21 mouse cellular contexts compared by ENCODE assay signal in the genomic region with DNA sequence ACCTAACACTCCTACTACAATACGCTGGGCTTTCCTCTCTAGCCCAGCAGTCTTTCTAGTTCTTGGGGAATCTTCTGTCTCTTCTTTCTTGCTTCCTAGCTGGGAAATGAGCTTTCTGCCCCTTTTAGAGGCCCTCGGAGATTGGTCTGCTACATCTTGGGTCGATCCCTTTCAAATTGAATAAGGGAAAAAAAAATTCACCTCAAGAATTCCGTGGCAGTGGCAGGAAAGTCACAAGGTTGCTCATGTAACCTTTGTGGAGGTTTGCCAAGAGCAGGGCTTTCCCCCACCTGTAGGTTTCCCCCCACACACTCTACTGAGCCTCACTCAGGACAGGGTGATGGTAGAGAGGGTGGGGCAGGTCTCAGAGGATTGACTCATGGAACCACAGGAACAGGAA. TPM values are rescaled to one million over a fixed set of nuclear protein-coding genes. Genes with fewer than 3 reads are reported as not detected.
"Had no signal": no experiment of that assay in that cellular context is flagged by ENCODE, and none has a peak within 500 bp of the region (broad histone marks: within the 10 kb centered on the region; RNA-seq: fewer than 3 reads in every experiment).

No protein-coding gene starts in this region.

- H3K9ac ChIP-seq: neural tube, embryonic 13.5 days; neural tube, embryonic 15.5 days; stomach, embryonic 15.5 days had no signal

- H3K36me3 ChIP-seq: neural tube, embryonic 13.5 days; neural tube, embryonic 15.5 days; stomach, embryonic 15.5 days had no signal

- H3K9me3 ChIP-seq: neural tube, embryonic 13.5 days; neural tube, embryonic 15.5 days; stomach, embryonic 15.5 days had no signal

- DNase-seq: retina, postnatal 1 day; right cerebral cortex, adult 18-20 months; right cerebral cortex, postnatal 14 days; right cerebral cortex, postnatal 25 days; right cerebral cortex, postnatal 4 days; spleen, adult 18-20 months; thymus, adult 18-20 months; thymus, adult 2 months; thymus, postnatal 14 days; thymus, postnatal 25 days; thymus, postnatal 36 days; thymus, postnatal 4 days had no signal

- H3K4me2 ChIP-seq: neural tube, embryonic 13.5 days; neural tube, embryonic 15.5 days; stomach, embryonic 15.5 days had no signal

- H3K4me3 ChIP-seq: neural tube, embryonic 13.5 days; neural tube, embryonic 15.5 days; stomach, embryonic 15.5 days had no signal

- H3K27ac ChIP-seq: neural tube, embryonic 13.5 days; neural tube, embryonic 15.5 days; stomach, embryonic 15.5 days; stomach, postnatal 0 days had no signal

RNA-seq across cellular contexts. Expression of a gene that starts 4.2 kb away (rescaled TPM):
- total RNA-seq: neutrophil, adult 5-6 weeks had no signal
- polyA plus RNA-seq: small intestine, adult 2 months; stomach, embryonic 14.5 days; testis, adult 2 months had no signal

RNA-seq across cellular contexts. Expression of a gene that starts 40.2 kb away (rescaled TPM):
- polyA plus RNA-seq: neural tube, embryonic 13.5 days; neural tube, embryonic 14.5 days; neural tube, embryonic 15.5 days; stomach, embryonic 14.5 days; stomach, postnatal 0 days; testis, adult 2 months had no signal
